Comparison of ENCODE assay signal across 19 mouse cellular contexts in genomic region chr15:36419943-36420480, GRCm38 (mm10).
DNase-seq lines count a peak whose midpoint lies in the region; ATAC-seq and TF ChIP-seq lines count a peak whose summit lies in the region.
"Had no signal": no experiment of that assay in that cellular context is flagged by ENCODE, and none has a peak within 500 bp of the region (broad histone marks: within the 10 kb centered on the region; RNA-seq: fewer than 3 reads in every experiment).

No protein-coding gene starts in this region.

- no peaks in the 10 kb centered on the region for H3K27me3 ChIP-seq in heart, embryonic 11.5 days (ENCODE audit: control insufficient read depth, insufficient read depth, low read length)
- no peaks in the 10 kb centered on the region for H3K27me3 ChIP-seq in liver, postnatal 0 days (ENCODE audit: insufficient read depth, low read length)
- no peaks in the 10 kb centered on the region for H3K27me3 ChIP-seq in lung, postnatal 0 days (replicated peaks; ENCODE audit: insufficient read depth, low read length)
- H3K27me3 ChIP-seq: CH12.LX; embryonic facial prominence, embryonic 13.5 days; heart, embryonic 13.5 days had no signal

- no peak overlapping the region for H3K4me2 ChIP-seq in heart, embryonic 11.5 days
- H3K4me2 ChIP-seq in liver, postnatal 0 days (ENCODE audit: low read depth, low read length) = no peak overlapping the region
- no peak overlapping the region for H3K4me2 ChIP-seq in lung, postnatal 0 days (replicated peaks; ENCODE audit: low read depth, low read length)
- H3K4me2 ChIP-seq: embryonic facial prominence, embryonic 13.5 days; heart, embryonic 13.5 days had no signal

- ATAC-seq in heart, embryonic 11.5 days (replicated peaks; ENCODE audit: insufficient number of reproducible peaks, low FRiP score, low TSS enrichment) = no peak
- peak; percentile 36; the same call in 1 of the 2 replicates for ATAC-seq in liver, postnatal 0 days
- peak; percentile 50; the same call in 1 of the 2 replicates for ATAC-seq in lung, postnatal 0 days
- ATAC-seq: forebrain, postnatal 0 days; hindbrain, postnatal 0 days; intestine, postnatal 0 days had no signal

- H3K9ac ChIP-seq in heart, embryonic 11.5 days (ENCODE audit: low read depth, low read length) = no peak overlapping the region
- H3K9ac ChIP-seq in liver, postnatal 0 days (replicated peaks) = no peak overlapping the region
- H3K9ac ChIP-seq in lung, postnatal 0 days (replicated peaks; ENCODE audit: low read depth) = no peak overlapping the region
- H3K9ac ChIP-seq: embryonic facial prominence, embryonic 13.5 days; forebrain, postnatal 0 days; heart, embryonic 13.5 days; liver, embryonic 14.5 days had no signal

- no peaks in the 10 kb centered on the region for H3K36me3 ChIP-seq in heart, embryonic 11.5 days (ENCODE audit: control insufficient read depth, insufficient read depth, low read length)
- no peaks in the 10 kb centered on the region for H3K36me3 ChIP-seq in liver, postnatal 0 days (replicated peaks; ENCODE audit: insufficient read depth, low read length)
- H3K36me3 ChIP-seq in lung, postnatal 0 days (ENCODE audit: insufficient read depth, low read length) = no peaks in the 10 kb centered on the region
- H3K36me3 ChIP-seq: embryonic facial prominence, embryonic 13.5 days; heart, embryonic 13.5 days; hindbrain, embryonic 10.5 days had no signal

- WGBS in heart, embryonic 11.5 days (ENCODE audit: insufficient replicate concordance) = 58% methylated on average over 7 of the region's 7 CpGs
- WGBS in liver, postnatal 0 days (ENCODE audit: insufficient replicate concordance) = 64% methylated on average over 7 of the region's 7 CpGs
- 47% methylated on average over 7 of the region's 7 CpGs for WGBS in lung, postnatal 0 days

- no peak overlapping the region for H3K27ac ChIP-seq in heart, embryonic 11.5 days (ENCODE audit: low read depth, low read length)
- peak overlapping the region; percentile 52; the same call in 1 of the 2 replicates for H3K27ac ChIP-seq in liver, postnatal 0 days (ENCODE audit: low read depth)
- H3K27ac ChIP-seq in lung, postnatal 0 days (ENCODE audit: low read length) = no peak overlapping the region
- H3K27ac ChIP-seq: embryonic facial prominence, embryonic 13.5 days; heart, embryonic 13.5 days; hindbrain, embryonic 10.5 days; hindbrain, postnatal 0 days; liver, embryonic 14.5 days had no signal

- TF ChIP-seq EP300 in liver, postnatal 0 days (IDR thresholded peaks at IDR 0.05; ENCODE audit: low read depth) = no peak
- peak; percentile 40; the same call in 1 of the 2 replicates for TF ChIP-seq EP300 in lung, postnatal 0 days (IDR thresholded peaks at IDR 0.05)

- no peaks in the 10 kb centered on the region for H3K9me3 ChIP-seq in heart, embryonic 11.5 days (replicated peaks; ENCODE audit: control insufficient read depth, low read length)
- no peaks in the 10 kb centered on the region for H3K9me3 ChIP-seq in liver, postnatal 0 days (ENCODE audit: low read length)
- no peaks in the 10 kb centered on the region for H3K9me3 ChIP-seq in lung, postnatal 0 days (ENCODE audit: low read length)
- H3K9me3 ChIP-seq: embryonic facial prominence, embryonic 13.5 days; heart, embryonic 13.5 days; hindbrain, embryonic 10.5 days had no signal

- H3K4me1 ChIP-seq in heart, embryonic 11.5 days (ENCODE audit: control insufficient read depth, insufficient read depth, low read length) = peaks cover 3% of the 10 kb centered on the region; the same call in 1 of the 2 replicates
- H3K4me1 ChIP-seq in liver, postnatal 0 days (ENCODE audit: insufficient read depth) = peaks cover 5% of the 10 kb centered on the region
- H3K4me1 ChIP-seq in lung, postnatal 0 days (ENCODE audit: insufficient read depth, low read depth, low read length) = peaks cover 10% of the 10 kb centered on the region; the same call in 1 of the 2 replicates

- TF ChIP-seq CTCF in liver, postnatal 0 days (IDR thresholded peaks at IDR 0.05; ENCODE audit: low read depth) = no peak
- no peak for TF ChIP-seq CTCF in lung, postnatal 0 days (IDR thresholded peaks at IDR 0.05)

- peak; percentile 42 to 53 for DNase-seq in heart, postnatal 10 days
- peak; percentile 23 for DNase-seq in liver, postnatal 0 days
- DNase-seq in liver = no peak
- peak; percentile 23 for DNase-seq in fat pad, adult 2 months (ENCODE audit: extremely low read depth, low read depth, low spot score)
- peak; percentile 48 for DNase-seq in lung, postnatal 0 days (ENCODE audit: low spot score)
- DNase-seq in B cell, adult 2 months = no peak
- DNase-seq: adrenal gland, postnatal 14 days; forebrain, postnatal 0 days; kidney, postnatal 10 days; midbrain, embryonic 14.5 days; thymus, postnatal 36 days had no signal

- H3K4me3 ChIP-seq in heart, embryonic 11.5 days (ENCODE audit: low read depth, low read length) = no peak overlapping the region
- H3K4me3 ChIP-seq in liver, postnatal 0 days (ENCODE audit: low read depth, low read length) = no peak overlapping the region
- no peak overlapping the region for H3K4me3 ChIP-seq in lung, postnatal 0 days (ENCODE audit: low read depth, low read length)
- H3K4me3 ChIP-seq: embryonic facial prominence, embryonic 13.5 days; heart, embryonic 13.5 days; hindbrain, embryonic 10.5 days had no signal

- intact Hi-C loops in heart, postnatal 10 days (cut with DNase I) = no loop called here

Comparison
In these comparisons a context has a peak if more than half of its experiments do, and no peak if none do; other contexts are left out.
1. DNase-seq: peak in heart, postnatal 10 days (2 of 2), liver, postnatal 0 days (single experiment), fat pad, adult 2 months (single experiment) and lung, postnatal 0 days (single experiment); none in liver (single experiment) and B cell, adult 2 months (0 of 2).